Mouse (Mus musculus) MEL (cell line): ENCODE data around the gene Nes. TPM values are rescaled to one million over a fixed set of nuclear protein-coding genes. Genes with fewer than 3 reads are reported as not detected.

Experiments used
- DNase-seq: peaks from one replicate; pipeline ENCODE4 v3.0.0; 2011; ENCODE audit warnings: low read depth, low spot score
- H3K27ac ChIP-seq: 2 replicates; pipeline ENCODE4 v1.5.1; 2012; ENCODE audit warnings: low read depth, mild to moderate bottlenecking, control low read depth, low read length, moderate library complexity; ENCODE audit not compliant: control insufficient read depth
- H3K27me3 ChIP-seq, 2 experiments: fragments of 150-350 bp in 1 of 2; sonication (generic) in 1 of 2; 2 replicates each; pipeline ENCODE4 v1.6.1; 2012; ENCODE audit warnings: low read length in 2 of 2, mild to moderate bottlenecking in 2 of 2, improper control_type of control experiment in 1 of 2, moderate library complexity in 1 of 2; ENCODE audit not compliant: insufficient read depth in 2 of 2, control insufficient read depth in 1 of 2
- H3K36me3 ChIP-seq, 2 experiments: 2 replicates each; pipeline ENCODE4 v1.6.1; 2012 to 2014; ENCODE audit warnings: low read length in 2 of 2, improper control_type of control experiment in 1 of 2, inconsistent platforms in 1 of 2, mild to moderate bottlenecking in 1 of 2; ENCODE audit not compliant: insufficient read depth in 2 of 2, control insufficient read depth in 1 of 2
- H3K4me1 ChIP-seq, 2 experiments: fragments of 150-350 bp in 1 of 2; sonication (generic) in 1 of 2; 2 replicates each; pipeline ENCODE4 v1.6.1; 2012; ENCODE audit warnings: low read length in 2 of 2, improper control_type of control experiment in 1 of 2, mild to moderate bottlenecking in 1 of 2; ENCODE audit not compliant: insufficient read depth in 2 of 2, control insufficient read depth in 1 of 2
- H3K4me3 ChIP-seq, 2 experiments: fragments of 150-350 bp in 1 of 2; sonication (generic) in 1 of 2; 2 replicates each; pipeline ENCODE4 v1.5.1; 2012; ENCODE audit warnings: low read depth in 2 of 2, low read length in 2 of 2, mild to moderate bottlenecking in 2 of 2, moderate library complexity in 2 of 2, control low read depth in 1 of 2, improper control_type of control experiment in 1 of 2; ENCODE audit not compliant: control insufficient read depth in 1 of 2, insufficient read depth in 1 of 2
- H3K79me2 ChIP-seq: 2 replicates; pipeline ENCODE4 v1.6.1; 2012; ENCODE audit warnings: mild to moderate bottlenecking, low read length, moderate library complexity; ENCODE audit not compliant: control insufficient read depth, poor library complexity, insufficient read depth
- H3K9ac ChIP-seq: 2 replicates; pipeline ENCODE4 v1.6.1; 2012; ENCODE audit warnings: low read depth, mild to moderate bottlenecking, control low read depth, low read length, moderate library complexity; ENCODE audit not compliant: control insufficient read depth, poor library complexity, severe bottlenecking
- H3K9me3 ChIP-seq: fragments of 150-350 bp; sonication (generic); replicated peaks from 2 replicates; pipeline ENCODE4 v1.6.1; 2012; ENCODE audit warnings: mild to moderate bottlenecking, low read length, improper control_type of control experiment, moderate library complexity; ENCODE audit not compliant: insufficient read depth
- CHD1 ChIP-seq: IDR thresholded peaks from 2 replicates; pipeline ENCODE4 v1.6.1; 2012; ENCODE audit warnings: low read depth, mild to moderate bottlenecking, inconsistent platforms, low read length, improper control_type of control experiment
- CTCF ChIP-seq, 3 experiments: IDR thresholded peaks in 2 of 3; conservative IDR thresholded peaks in 1 of 3; 2 replicates each; pipeline ENCODE4 v1.5.1; 2011 to 2012; ENCODE audit warnings: low read length in 3 of 3, low read depth in 2 of 3, mild to moderate bottlenecking in 2 of 3, improper control_type of control experiment in 1 of 3, inconsistent platforms in 1 of 3, mixed read lengths in 1 of 3, moderate library complexity in 1 of 3; ENCODE audit not compliant: control insufficient read depth in 1 of 3, insufficient read depth in 1 of 3, poor library complexity in 1 of 3, severe bottlenecking in 1 of 3
- E2F4 ChIP-seq: IDR thresholded peaks from 2 replicates; pipeline ENCODE4 v1.6.1; 2011; ENCODE audit warnings: low read depth, low read length, improper control_type of control experiment, borderline replicate concordance
- ETS1 ChIP-seq: IDR thresholded peaks from 2 replicates; pipeline ENCODE4 v1.6.1; 2012; ENCODE audit warnings: low read depth, mild to moderate bottlenecking, inconsistent platforms, low read length, improper control_type of control experiment, moderate library complexity
- MAZ ChIP-seq: IDR thresholded peaks from 2 replicates; pipeline ENCODE4 v1.6.1; 2012; ENCODE audit warnings: low read depth, mild to moderate bottlenecking, inconsistent platforms, low read length, improper control_type of control experiment
- MEF2A ChIP-seq: IDR thresholded peaks from 2 replicates; pipeline ENCODE4 v1.6.1; 2014; ENCODE audit warnings: low read depth, mild to moderate bottlenecking, inconsistent platforms, low read length, improper control_type of control experiment; ENCODE audit not compliant: poor library complexity, insufficient replicate concordance, severe bottlenecking; ENCODE audit errors: extremely low read depth
- MXI1 ChIP-seq: IDR thresholded peaks from 2 replicates; pipeline ENCODE4 v1.6.1; 2011; ENCODE audit warnings: mild to moderate bottlenecking, low read depth, low read length, improper control_type of control experiment
- POLR2AphosphoS5 ChIP-seq: IDR thresholded peaks from 2 replicates; pipeline ENCODE4 v1.6.1; 2012; ENCODE audit warnings: low read depth, borderline replicate concordance, mild to moderate bottlenecking, inconsistent platforms, low read length, moderate library complexity, mixed read lengths
- RCOR1 ChIP-seq: IDR thresholded peaks from 2 replicates; pipeline ENCODE4 v1.6.1; 2012; ENCODE audit warnings: low read depth, mild to moderate bottlenecking, inconsistent platforms, low read length, improper control_type of control experiment
- USF1 ChIP-seq: IDR thresholded peaks from 2 replicates; pipeline ENCODE4 v1.6.1; 2014; ENCODE audit warnings: low read depth, mild to moderate bottlenecking, inconsistent platforms, low read length, improper control_type of control experiment, moderate library complexity
- ZC3H11A ChIP-seq: IDR thresholded peaks from 2 replicates; pipeline ENCODE4 v1.6.1; 2012; ENCODE audit warnings: low read depth, mild to moderate bottlenecking, inconsistent platforms, low read length, improper control_type of control experiment
- ZKSCAN1 ChIP-seq: IDR thresholded peaks from 2 replicates; pipeline ENCODE4 v1.6.1; 2012; ENCODE audit warnings: low read depth, mild to moderate bottlenecking, inconsistent platforms, low read length, improper control_type of control experiment, moderate library complexity
- ZMIZ1 ChIP-seq: IDR thresholded peaks from 2 replicates; pipeline ENCODE4 v1.6.1; 2012; ENCODE audit warnings: low read depth, mild to moderate bottlenecking, inconsistent platforms, low read length, improper control_type of control experiment, moderate library complexity
- ZNF384 ChIP-seq: IDR thresholded peaks from 2 replicates; pipeline ENCODE4 v1.6.1; 2012; ENCODE audit warnings: low read depth, mild to moderate bottlenecking, inconsistent platforms, low read length, improper control_type of control experiment
- polyA plus RNA-seq, 2 experiments: library from polyadenylated mRNA; stranded (reverse) in 1 of 2; unstranded in 1 of 2; fragments of >175 nt in 1 of 2; fragments of >200 nt in 1 of 2; gene quantifications; 2 replicates each; pipeline versions ENCODE4 v1.2.1 to v1.2.4; 2012; ENCODE audit warnings: low replicate concordance in 2 of 2, low read depth in 1 of 2; ENCODE audit not compliant: insufficient read length in 2 of 2, insufficient read depth in 1 of 2, missing spikeins in 1 of 2
- total RNA-seq: library from RNA; depleted of rRNA; stranded (reverse); fragments of 300-350 nt; gene quantifications from 2 replicates; pipeline ENCODE4 v1.2.3, GENCODE M21; 2012

Gene Nes
- total and polyA plus RNA-seq, 3 experiments: 0.01 TPM; not detected in 2

- Histone ChIP-seq H3K9ac (no peak overlapping the region), H3K27ac (no peak overlapping the region), H3K4me3 (no peak overlapping the region), H3K27me3 (peaks cover 10 to 13% of the 10 kb centered on the region in 2 experiments), H3K79me2 (no peaks in the 10 kb centered on the region; the same call in 1 of the 2 replicates), H3K9me3 (no peaks in the 10 kb centered on the region), H3K36me3 (no peaks in the 10 kb centered on the region), H3K4me1 (no peaks in the 10 kb centered on the region)
- no peak for DNase-seq
- TF ChIP-seq ETS1 (no peak), MEF2A (no peak), ZKSCAN1 (no peak), MAZ (no peak), ZNF384 (no peak), E2F4 (no peak), RCOR1 (no peak), CTCF (IDR thresholded peaks at IDR 0.05 in 2 of 3, conservative IDR thresholded peaks at IDR 0.05 in 1 of 3; ENCODE audit: control insufficient read depth in 1 of 3, insufficient read depth in 1 of 3, low read depth in 2 of 3, low read length in 3 of 3, poor library complexity in 1 of 3, severe bottlenecking in 1 of 3) (no peak), ZMIZ1 (no peak)
These were observed 2.9 kb downstream of the Nes start for GRCm38 (mm10) chr3:87973593-87974380.

DNA sequence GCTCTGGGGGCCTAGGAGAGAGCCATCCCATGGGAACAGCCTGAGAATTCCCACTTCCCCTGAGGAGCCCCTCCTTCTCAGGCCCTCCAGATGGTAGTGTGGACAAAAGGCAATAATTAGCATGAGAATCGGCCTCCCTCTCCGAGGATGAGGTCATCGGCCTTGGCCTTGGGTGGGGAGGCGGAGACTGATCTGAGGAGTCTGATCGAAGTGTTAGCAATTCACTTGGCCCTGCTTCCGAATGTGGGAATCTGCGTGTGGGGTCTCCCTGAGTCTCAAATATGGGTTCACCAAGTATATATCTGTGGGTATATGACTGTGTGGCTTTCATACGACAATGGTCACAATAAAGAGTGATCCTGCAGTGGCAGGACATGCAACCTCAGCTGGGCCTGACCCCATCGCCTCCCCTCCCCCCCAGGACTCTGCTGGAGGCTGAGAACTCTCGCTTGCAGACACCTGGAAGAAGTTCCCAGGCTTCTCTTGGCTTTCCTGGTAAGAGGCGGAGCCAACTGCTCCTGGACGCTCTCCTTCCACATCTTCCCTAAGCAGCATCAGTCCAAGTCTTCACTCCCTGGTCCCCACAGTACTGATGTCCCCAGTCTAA, 3.6 kb downstream of the Nes start:
- no peak for DNase-seq
- H3K79me2 ChIP-seq: no peaks in the 10 kb centered on the region; the same call in 1 of the 2 replicates
- H3K9ac ChIP-seq: no peak overlapping the region
- H3K27ac ChIP-seq: no peak overlapping the region
- no peaks in the 10 kb centered on the region for H3K36me3 ChIP-seq
- H3K4me1 ChIP-seq: no peaks in the 10 kb centered on the region
- peaks cover 11 to 15% of the 10 kb centered on the region in 2 experiments for H3K27me3 ChIP-seq
- H3K9me3 ChIP-seq: no peaks in the 10 kb centered on the region
- no peak for TF ChIP-seq ETS1
- H3K4me3 ChIP-seq: no peak overlapping the region

GRCm38 (mm10) chr3:87979493-87979892, 8.6 kb downstream of the Nes start:
- Histone ChIP-seq H3K36me3 (no peaks in the 10 kb centered on the region), H3K27me3 (peaks cover 15% of the 10 kb centered on the region in 2 experiments)
- DNase-seq: no peak
- TF ChIP-seq RCOR1 (no peak), CHD1 (no peak), ETS1 (no peak), ZC3H11A (no peak), USF1 (no peak), MXI1 (no peak), POLR2AphosphoS5 (no peak), ZNF384 (no peak)
- TF ChIP-seq, all 39 proteins: peak for 0
- no peaks in the 10 kb centered on the region for H3K79me2 ChIP-seq
- H3K9me3 ChIP-seq: no peaks in the 10 kb centered on the region
- no peak overlapping the region for H3K27ac ChIP-seq
- H3K4me1 ChIP-seq: no peaks in the 10 kb centered on the region
- no peak overlapping the region for H3K9ac ChIP-seq
- no peak overlapping the region for H3K4me3 ChIP-seq
